Mouse (Mus musculus): ENCODE measurements around the gene Flt1. TPM values are rescaled to one million over a fixed set of nuclear protein-coding genes. Genes with fewer than 3 reads are reported as not detected.

Flt1 gene
- polyA plus RNA-seq, 1 experiment from 2014 or later, result 20.4 TPM

DNA sequence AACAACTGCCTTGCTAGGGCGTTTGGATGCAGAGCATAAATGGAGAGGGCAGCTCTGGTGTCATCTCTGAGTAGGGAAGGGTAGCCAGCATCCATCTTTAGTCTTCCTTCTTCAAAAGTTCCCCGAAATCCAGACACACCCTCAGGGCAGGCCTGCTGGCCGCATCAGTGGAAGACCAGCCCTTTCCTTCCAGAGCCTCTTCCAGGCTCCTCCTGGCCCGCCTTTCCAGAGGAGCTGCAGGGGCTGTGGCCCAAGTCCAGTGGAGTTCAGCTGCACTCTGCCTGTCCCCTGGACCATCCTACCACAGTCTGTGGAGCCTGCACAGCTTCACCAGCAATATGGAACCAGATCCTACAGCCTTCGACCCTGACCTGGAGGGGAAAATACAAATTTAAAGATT lies 7.1 kb upstream of the Flt1 start:
- Histone ChIP-seq H3K9me3 (replicated peaks; ENCODE audit: control insufficient read depth, low read length) (no peaks in the 10 kb centered on the region), H3K4me1 (ENCODE audit: control insufficient read depth, insufficient read depth, low read length) (no peaks in the 10 kb centered on the region), H3K27ac (ENCODE audit: low read depth, low read length) (no peak overlapping the region), H3K4me3 (ENCODE audit: low read depth, low read length) (no peak overlapping the region), H3K27me3 (ENCODE audit: control insufficient read depth, insufficient read depth, low read length) (peaks cover 6% of the 10 kb centered on the region), H3K36me3 (ENCODE audit: control insufficient read depth, insufficient read depth, low read length) (no peaks in the 10 kb centered on the region), H3K4me2 (no peak overlapping the region), H3K9ac (ENCODE audit: low read depth, low read length) (no peak overlapping the region)
- WGBS (ENCODE audit: insufficient replicate concordance), result 68% methylated on average over 5 of the region's 5 CpGs
- ATAC-seq (replicated peaks; ENCODE audit: insufficient number of reproducible peaks, low FRiP score, low TSS enrichment), result no peak

DNA sequence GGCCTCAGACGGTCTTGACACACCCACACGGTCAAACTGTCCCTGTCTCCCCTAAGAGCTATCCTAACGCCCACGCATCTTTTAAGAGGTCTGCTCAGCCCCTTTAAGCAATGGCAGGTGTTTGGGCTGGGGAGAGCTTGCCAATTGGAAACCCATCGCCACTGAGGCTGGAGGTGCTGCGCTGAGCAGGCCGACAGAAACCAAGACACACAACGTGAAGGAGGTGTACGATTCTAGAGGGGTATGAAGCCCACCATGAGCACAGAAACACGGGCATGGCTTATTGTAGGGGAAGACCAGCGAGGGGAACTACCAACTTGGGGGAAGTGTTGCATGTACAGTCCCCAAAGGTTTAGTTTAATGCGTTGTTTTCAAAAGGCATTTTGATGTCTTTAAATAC lies 1.7 kb upstream of the Flt1 start:
- Histone ChIP-seq H3K9ac (ENCODE audit: low read depth, low read length) (no peak overlapping the region), H3K27ac (ENCODE audit: low read depth, low read length) (no peak overlapping the region), H3K4me2 (no peak overlapping the region), H3K36me3 (ENCODE audit: control insufficient read depth, insufficient read depth, low read length) (no peaks in the 10 kb centered on the region), H3K4me3 (ENCODE audit: low read depth, low read length) (no peak overlapping the region), H3K4me1 (ENCODE audit: control insufficient read depth, insufficient read depth, low read length) (0 out of 2 replicates have a peak, but pooled peaks cover 2% of the 10 kb centered on the region), H3K9me3 (replicated peaks; ENCODE audit: control insufficient read depth, low read length) (no peaks in the 10 kb centered on the region), H3K27me3 (ENCODE audit: control insufficient read depth, insufficient read depth, low read length) (peaks cover 48% of the 10 kb centered on the region)
- ATAC-seq (replicated peaks; ENCODE audit: insufficient number of reproducible peaks, low FRiP score, low TSS enrichment), result no peak
- WGBS (ENCODE audit: insufficient replicate concordance), result 13% methylated on average over 12 of the region's 12 CpGs

DNA sequence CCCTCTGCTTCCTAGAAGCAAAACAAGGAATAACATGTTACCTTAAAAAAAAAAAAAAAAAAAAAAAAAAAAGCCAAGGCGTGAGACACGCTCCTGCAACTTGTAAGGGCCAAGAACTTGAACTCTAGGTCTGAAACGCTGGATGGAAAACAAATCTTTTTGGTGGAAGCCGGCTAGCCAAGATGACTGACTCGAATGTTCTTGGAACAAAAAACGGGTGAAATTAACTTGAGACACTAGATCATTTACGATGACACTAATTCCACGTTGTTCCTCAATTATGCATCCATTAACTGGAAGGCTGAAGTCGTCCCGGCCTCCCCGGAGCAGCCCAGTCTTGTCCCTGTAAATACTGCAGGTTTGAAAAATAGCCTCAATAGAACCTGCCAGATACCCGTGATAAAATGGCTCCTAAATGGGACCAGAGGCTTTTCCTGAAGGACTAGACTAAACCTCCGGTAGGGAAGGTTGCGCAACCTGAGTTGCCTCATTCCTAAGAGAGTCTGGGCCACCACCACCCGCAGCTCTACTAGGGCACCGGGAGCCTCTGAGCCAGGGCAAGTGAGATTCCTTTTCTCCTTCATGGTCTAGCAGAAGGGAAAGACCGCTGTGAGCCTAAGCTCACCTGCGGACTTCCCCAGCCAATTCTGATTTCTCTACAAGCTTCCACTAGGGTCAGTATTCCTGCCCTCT lies 1.0 kb upstream of the Flt1 start:
- Histone ChIP-seq H3K36me3 (ENCODE audit: control insufficient read depth, insufficient read depth, low read length) (no peaks in the 10 kb centered on the region), H3K27me3 (ENCODE audit: control insufficient read depth, insufficient read depth, low read length) (peaks cover 51% of the 10 kb centered on the region), H3K4me1 (ENCODE audit: control insufficient read depth, insufficient read depth, low read length) (0 out of 2 replicates have a peak, but pooled peaks cover 2% of the 10 kb centered on the region), H3K4me3 (ENCODE audit: low read depth, low read length) (peak overlapping the region; percentile 63), H3K27ac (ENCODE audit: low read depth, low read length) (no peak overlapping the region), H3K9ac (ENCODE audit: low read depth, low read length) (no peak overlapping the region), H3K9me3 (replicated peaks; ENCODE audit: control insufficient read depth, low read length) (no peaks in the 10 kb centered on the region), H3K4me2 (peak overlapping the region; percentile 91)
- ATAC-seq (replicated peaks; ENCODE audit: insufficient number of reproducible peaks, low FRiP score, low TSS enrichment), result no peak
- 3% methylated on average over 18 of the region's 18 CpGs for WGBS (ENCODE audit: insufficient replicate concordance)

DNA sequence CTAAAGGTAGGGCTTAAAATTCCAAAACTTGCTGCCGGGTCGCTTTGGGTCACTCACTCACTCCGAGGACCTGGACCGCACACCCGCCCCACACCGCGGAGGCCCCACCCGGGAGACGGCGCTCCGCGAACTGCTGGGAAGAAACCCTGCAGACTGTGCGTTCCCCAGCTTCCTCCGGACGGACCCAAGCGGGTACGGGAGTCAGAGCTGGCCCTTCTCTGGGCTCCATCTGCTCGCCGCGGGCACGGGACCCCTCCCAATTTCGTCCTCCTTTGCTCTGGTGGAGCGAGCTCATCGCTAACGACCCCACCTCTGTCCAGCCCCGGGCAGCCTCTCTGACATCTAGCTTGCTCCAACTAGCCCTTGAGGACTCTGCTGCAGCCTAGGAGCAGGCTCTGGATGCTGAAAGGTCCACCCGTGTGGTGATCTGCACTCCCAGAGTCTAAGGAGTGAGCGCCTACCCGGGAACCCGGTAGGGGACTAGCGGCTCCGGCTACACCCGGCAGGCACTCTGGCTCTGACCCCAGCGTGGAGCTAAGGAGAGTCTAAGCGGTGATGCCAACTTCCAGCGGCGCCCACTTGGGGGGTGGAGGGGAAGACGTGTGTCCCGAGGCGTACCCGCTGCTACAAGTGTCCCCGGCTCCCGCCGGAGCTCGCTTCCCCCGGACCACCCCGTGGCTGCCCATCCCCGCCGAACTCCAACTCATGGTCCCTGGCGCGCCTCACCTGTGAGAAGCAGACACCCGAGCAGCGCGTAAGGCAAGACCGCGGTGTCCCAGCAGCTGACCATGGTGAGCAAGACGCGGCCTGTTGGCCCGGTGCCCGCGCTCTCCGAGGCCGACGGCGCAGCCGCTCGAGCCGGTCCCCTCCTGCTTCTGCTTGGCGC lies 623 bp downstream of the Flt1 start:
- Histone ChIP-seq H3K9ac (ENCODE audit: low read depth, low read length) (peak overlapping the region; percentile 68), H3K36me3 (ENCODE audit: control insufficient read depth, insufficient read depth, low read length) (no peaks in the 10 kb centered on the region), H3K4me1 (ENCODE audit: control insufficient read depth, insufficient read depth, low read length) (0 out of 2 replicates have a peak, but pooled peaks cover 5% of the 10 kb centered on the region), H3K9me3 (replicated peaks; ENCODE audit: control insufficient read depth, low read length) (no peaks in the 10 kb centered on the region), H3K4me3 (ENCODE audit: low read depth, low read length) (peak overlapping the region; percentile 63), H3K27me3 (ENCODE audit: control insufficient read depth, insufficient read depth, low read length) (peaks cover 62% of the 10 kb centered on the region), H3K4me2 (peak overlapping the region; percentile 91), H3K27ac (ENCODE audit: low read depth, low read length) (peak overlapping the region; percentile 42)
- WGBS (ENCODE audit: insufficient replicate concordance), result under 1% methylated on average over 61 of the region's 69 CpGs
- peak; percentile 53 for ATAC-seq (replicated peaks; ENCODE audit: insufficient number of reproducible peaks, low FRiP score, low TSS enrichment)

DNA sequence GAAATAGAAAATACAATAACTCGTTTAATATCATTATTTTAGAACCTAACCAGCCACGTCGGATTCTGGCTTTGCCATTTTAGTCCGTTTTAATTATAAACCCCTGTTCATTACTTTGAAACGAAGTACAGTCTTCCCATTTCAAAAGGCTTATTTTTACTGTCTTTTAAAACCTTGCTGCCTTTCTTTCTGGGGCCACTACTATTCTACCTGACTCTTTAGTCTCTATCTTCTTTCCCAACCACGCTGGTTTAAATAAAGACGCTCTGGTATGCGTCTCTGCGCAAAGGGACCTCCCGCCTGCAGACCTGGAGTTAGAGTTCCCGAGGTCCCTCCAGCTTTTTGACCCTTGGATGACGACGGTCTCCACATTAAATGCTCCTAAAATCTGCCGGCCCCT lies 1.4 kb downstream of the Flt1 start:
- H3K9ac ChIP-seq (ENCODE audit: low read depth, low read length), result no peak overlapping the region; the same call in 1 of the 2 replicates
- H3K27me3 ChIP-seq (ENCODE audit: control insufficient read depth, insufficient read depth, low read length), result peaks cover 63% of the 10 kb centered on the region
- H3K4me2 ChIP-seq, result peak overlapping the region; percentile 91
- no peaks in the 10 kb centered on the region for H3K36me3 ChIP-seq (ENCODE audit: control insufficient read depth, insufficient read depth, low read length)
- no peak overlapping the region for H3K27ac ChIP-seq (ENCODE audit: low read depth, low read length)
- H3K4me3 ChIP-seq (ENCODE audit: low read depth, low read length), result peak overlapping the region; percentile 63
- no peak for ATAC-seq (replicated peaks; ENCODE audit: insufficient number of reproducible peaks, low FRiP score, low TSS enrichment)
- no peaks in the 10 kb centered on the region for H3K9me3 ChIP-seq (replicated peaks; ENCODE audit: control insufficient read depth, low read length)
- under 1% methylated on average over 14 of the region's 14 CpGs for WGBS (ENCODE audit: insufficient replicate concordance)
- H3K4me1 ChIP-seq (ENCODE audit: control insufficient read depth, insufficient read depth, low read length), result 0 out of 2 replicates have a peak, but pooled peaks cover 5% of the 10 kb centered on the region

DNA sequence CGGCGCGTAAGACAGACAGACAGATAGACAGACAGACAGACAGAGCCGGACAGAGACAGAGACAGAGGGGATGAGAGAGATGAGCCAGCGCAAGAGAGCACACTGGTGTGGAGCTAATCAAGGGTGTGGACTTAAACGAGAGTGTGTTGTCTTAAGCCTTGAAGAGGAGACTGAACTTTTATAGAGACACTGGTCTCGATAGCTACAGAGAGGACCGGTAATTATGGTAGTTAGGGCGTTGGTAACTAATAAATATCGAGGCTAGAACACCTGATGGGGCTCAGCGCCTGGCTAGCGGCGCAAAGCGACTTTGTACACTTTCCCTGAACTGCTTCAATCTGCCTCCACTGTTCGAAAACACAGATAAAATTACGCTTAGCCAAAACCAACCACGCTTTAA lies 2.0 kb downstream of the Flt1 start:
- peak overlapping the region; percentile 39 for H3K4me2 ChIP-seq
- H3K4me3 ChIP-seq (ENCODE audit: low read depth, low read length), result peak overlapping the region; percentile 63
- 0 out of 2 replicates have a peak, but pooled peaks cover 5% of the 10 kb centered on the region for H3K4me1 ChIP-seq (ENCODE audit: control insufficient read depth, insufficient read depth, low read length)

DNA sequence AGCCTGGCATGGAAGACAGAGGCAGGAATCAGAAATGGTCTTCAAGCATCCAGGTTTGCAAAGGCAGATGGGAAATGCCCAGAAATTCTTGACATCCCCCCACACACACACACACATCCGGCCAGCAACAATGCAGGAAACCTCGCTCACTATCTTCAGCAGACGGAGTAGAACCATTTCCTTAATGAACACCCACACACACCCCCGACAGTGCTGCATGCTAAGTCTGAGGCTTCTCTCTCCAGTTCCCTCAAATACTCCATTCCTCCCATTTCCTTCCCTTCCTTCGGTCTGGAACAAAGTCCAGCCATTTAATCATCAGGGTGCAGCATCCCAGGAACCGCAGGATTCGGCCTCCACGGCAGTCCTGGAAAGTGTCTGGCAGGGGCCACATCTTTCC lies 4.4 kb downstream of the Flt1 start:
- H3K4me1 ChIP-seq (ENCODE audit: control insufficient read depth, insufficient read depth, low read length), result 0 out of 2 replicates have a peak, but pooled peaks cover 2% of the 10 kb centered on the region
- peak overlapping the region; percentile 54 for H3K27ac ChIP-seq (ENCODE audit: low read depth, low read length)
- no peak overlapping the region for H3K9ac ChIP-seq (ENCODE audit: low read depth, low read length)
- H3K4me2 ChIP-seq, result peak overlapping the region; percentile 40
- H3K36me3 ChIP-seq (ENCODE audit: control insufficient read depth, insufficient read depth, low read length), result no peaks in the 10 kb centered on the region
- no peak overlapping the region for H3K4me3 ChIP-seq (ENCODE audit: low read depth, low read length)
- WGBS (ENCODE audit: insufficient replicate concordance), result 24% methylated on average over 8 of the region's 8 CpGs
- ATAC-seq (replicated peaks; ENCODE audit: insufficient number of reproducible peaks, low FRiP score, low TSS enrichment), result no peak; the same call in 1 of the 2 replicates
- H3K27me3 ChIP-seq (ENCODE audit: control insufficient read depth, insufficient read depth, low read length), result peaks cover 46% of the 10 kb centered on the region
- H3K9me3 ChIP-seq (replicated peaks; ENCODE audit: control insufficient read depth, low read length), result no peaks in the 10 kb centered on the region

More for the DNA sequence above, 2.0 kb downstream of the Flt1 start:
- Histone ChIP-seq H3K36me3 (ENCODE audit: control insufficient read depth, insufficient read depth, low read length) (no peaks in the 10 kb centered on the region), H3K9me3 (replicated peaks; ENCODE audit: control insufficient read depth, low read length) (no peaks in the 10 kb centered on the region), H3K9ac (ENCODE audit: low read depth, low read length) (peak overlapping the region; percentile 39; the same call in 1 of the 2 replicates), H3K27ac (ENCODE audit: low read depth, low read length) (no peak overlapping the region), H3K27me3 (ENCODE audit: control insufficient read depth, insufficient read depth, low read length) (peaks cover 62% of the 10 kb centered on the region)
- WGBS (ENCODE audit: insufficient replicate concordance), result 2% methylated on average over 17 of the region's 17 CpGs
- no peak for ATAC-seq (replicated peaks; ENCODE audit: insufficient number of reproducible peaks, low FRiP score, low TSS enrichment)

DNA sequence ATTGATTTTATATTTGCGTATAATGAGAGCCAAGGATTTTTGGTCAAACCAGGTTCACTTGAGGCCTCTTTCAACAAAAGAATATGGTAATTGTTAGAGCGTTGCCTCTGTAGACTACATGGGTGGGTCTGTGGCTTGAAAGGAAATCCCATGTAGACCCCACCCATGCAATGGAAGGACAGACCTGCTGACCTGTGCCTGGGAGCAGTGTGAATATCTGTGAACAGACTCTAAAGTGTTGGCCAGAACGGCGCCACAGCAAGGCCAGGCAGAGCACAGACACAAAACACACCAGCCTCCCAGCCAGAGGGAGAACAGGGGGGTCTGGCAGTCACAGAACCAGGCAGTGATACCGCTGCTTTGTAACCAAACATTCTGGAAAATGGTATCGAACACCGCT lies 7.5 kb downstream of the Flt1 start:
- 0 out of 2 replicates have a peak, but pooled peaks cover 2% of the 10 kb centered on the region for H3K4me1 ChIP-seq (ENCODE audit: control insufficient read depth, insufficient read depth, low read length)
- H3K4me2 ChIP-seq, result no peak overlapping the region
- no peak for ATAC-seq (replicated peaks; ENCODE audit: insufficient number of reproducible peaks, low FRiP score, low TSS enrichment)
- no peaks in the 10 kb centered on the region for H3K9me3 ChIP-seq (replicated peaks; ENCODE audit: control insufficient read depth, low read length)
- no peak overlapping the region for H3K27ac ChIP-seq (ENCODE audit: low read depth, low read length)
- no peaks in the 10 kb centered on the region for H3K36me3 ChIP-seq (ENCODE audit: control insufficient read depth, insufficient read depth, low read length)
- WGBS (ENCODE audit: insufficient replicate concordance), result 77% methylated on average over 7 of the region's 7 CpGs
- H3K4me3 ChIP-seq (ENCODE audit: low read depth, low read length), result no peak overlapping the region
- peaks cover 21% of the 10 kb centered on the region for H3K27me3 ChIP-seq (ENCODE audit: control insufficient read depth, insufficient read depth, low read length)
- H3K9ac ChIP-seq (ENCODE audit: low read depth, low read length), result no peak overlapping the region

Data from heart, embryonic 11.5 days (tissue).